Mouse (Mus musculus): ENCODE data around the gene D6Wsu163e. TPM values are rescaled to one million over a fixed set of nuclear protein-coding genes. Genes with fewer than 3 reads are reported as not detected.

D6Wsu163e gene
- 23.3 TPM for total RNA-seq (2023)

GRCm38 (mm10) chr6:126939487-126940171 lies at the start of gene D6Wsu163e, which contains the start of gene Rad51ap1:
TSS of gene D6Wsu163e (plus strand) at chr6:126939962.
TSS of gene Rad51ap1 (minus strand) at chr6:126939587.

GRCm38 (mm10) chr6:126921111-126921881 lies 18.5 kb upstream of the D6Wsu163e start, which contains the start of gene Dyrk4:
TSS of gene Dyrk4 (minus strand) at chr6:126921839.

GRCm38 (mm10) chr6:127014906-127015770 lies 75.4 kb downstream of the D6Wsu163e start, which contains the start of gene Fgf6:
TSS of gene Fgf6 (plus strand) at chr6:127015586.

Other genes starting within 250 kb of the D6Wsu163e start
- gene Kcna6, start 199.3 kb upstream of the D6Wsu163e start, total RNA-seq (2023) = not detected
- 70.6 TPM for gene Ndufa9, start 90.8 kb upstream of the D6Wsu163e start, total RNA-seq (2023)
- gene Akap3, start 86.9 kb upstream of the D6Wsu163e start, total RNA-seq (2023) = not detected
- gene Dyrk4, start 18.1 kb upstream of the D6Wsu163e start, total RNA-seq (2023) = 2.0 TPM
- gene Rad51ap1, start 375 bp upstream of the D6Wsu163e start, total RNA-seq (2023) = 2.9 TPM
- gene Fgf6, start 75.6 kb downstream of the D6Wsu163e start, total RNA-seq (2023) = not detected
- not detected for gene Fgf23, start 132.9 kb downstream of the D6Wsu163e start, total RNA-seq (2023)
- gene Tigar, start 169.6 kb downstream of the D6Wsu163e start, total RNA-seq (2023) = 6.4 TPM
- 332 TPM for gene Ccnd2, start 212.2 kb downstream of the D6Wsu163e start, total RNA-seq (2023)